Mouse (Mus musculus) brain, embryonic 14.5 days (tissue): ENCODE measurements at regions not wholly inside any gene's neighbourhood (a gene's known extent, or its start where the extent isn't known, plus 50 kb on each side); places are given as distances from the start of the nearest gene placed in this dataset.

Experiments used
- CTCF ChIP-seq: fragments of 200-500 bp; IDR thresholded peaks from 2 replicates; pipeline ENCODE4 v1.5.1; 2012; ENCODE audit warnings: inconsistent platforms, mild to moderate bottlenecking, moderate library complexity, borderline replicate concordance; ENCODE audit not compliant: insufficient read depth, insufficient read length; ENCODE audit errors: extremely low read depth
- POLR2A ChIP-seq: fragments of 200-500 bp; IDR thresholded peaks from 2 replicates; pipeline ENCODE4 v1.6.1; 2012; ENCODE audit warnings: mild to moderate bottlenecking, inconsistent platforms, borderline replicate concordance; ENCODE audit not compliant: poor library complexity, insufficient read depth, insufficient read length, severe bottlenecking; ENCODE audit errors: extremely low read depth

DNA sequence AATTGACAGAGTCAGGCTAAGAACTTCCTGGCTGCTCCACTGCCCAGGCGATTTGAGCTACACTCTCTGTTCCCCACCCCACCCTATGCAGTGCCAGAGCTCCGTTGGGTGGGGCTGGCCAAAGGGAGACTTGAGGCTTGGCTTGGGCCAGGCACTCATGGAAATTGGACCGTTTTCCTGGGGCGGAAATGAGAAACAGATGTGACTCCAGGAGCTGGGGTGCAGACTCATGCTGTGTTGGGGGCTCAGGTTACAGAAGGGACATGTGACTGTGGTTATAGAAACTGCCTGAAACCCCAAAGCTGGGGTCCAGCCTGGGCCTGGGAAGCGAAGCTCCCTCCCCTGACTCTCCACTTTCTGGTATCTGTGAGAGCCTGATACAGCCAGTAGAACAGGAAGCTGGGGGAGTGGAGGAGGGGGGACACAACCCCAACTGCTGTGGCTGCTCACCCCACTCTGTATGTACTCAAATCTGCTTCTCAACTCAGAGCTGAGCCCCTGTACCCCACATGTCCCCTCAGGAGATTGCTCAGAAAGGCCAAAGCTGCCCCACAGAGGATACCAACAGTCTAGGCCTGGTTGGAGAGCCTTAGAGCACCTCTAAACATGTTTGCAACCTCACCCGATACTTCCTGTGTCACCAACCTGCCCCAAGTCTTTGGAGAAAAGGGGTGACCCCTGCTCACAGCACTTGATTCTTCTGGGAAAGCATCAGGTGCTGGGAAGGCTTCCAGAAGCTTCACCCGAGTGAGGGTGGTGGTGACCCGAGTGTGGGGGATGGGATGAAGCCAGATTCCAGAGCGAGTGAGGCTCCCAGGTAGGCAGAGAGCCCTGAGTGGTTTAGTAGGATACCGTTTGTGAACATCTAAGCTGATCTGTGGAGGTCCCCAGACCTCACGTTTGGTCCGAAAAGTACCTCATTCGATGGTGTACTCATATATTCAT, 142.9 kb upstream of the Haao start:
- TF ChIP-seq CTCF (no peak), POLR2A (no peak)
